Mouse (Mus musculus): ENCODE results near the gene Lrmp.
"Not testable (repeated sequence)": the region's sequence is repeated elsewhere in the genome, so short reads cannot be mapped to it uniquely, and the experiment has no call there.

Gene Lrmp

DNA sequence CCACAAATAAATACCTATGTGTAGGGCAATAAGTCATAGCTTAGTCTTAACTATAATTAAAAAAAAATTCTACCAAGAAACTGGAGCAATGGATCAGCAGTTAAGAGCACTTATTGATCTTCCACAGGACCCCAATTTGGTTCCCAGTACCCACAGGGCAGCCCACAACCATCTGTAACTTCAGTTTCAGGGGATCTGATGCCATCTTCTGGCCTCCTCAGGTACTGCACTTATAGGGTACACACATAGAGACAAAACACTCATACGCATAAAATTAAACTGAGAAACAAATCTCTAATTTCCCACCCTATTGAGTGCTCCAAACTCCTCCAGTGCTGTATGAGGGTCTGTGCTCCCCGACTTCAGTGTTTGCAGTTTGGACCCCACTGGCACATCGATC, 12.2 kb downstream of the Lrmp start:
- in situ Hi-C loops (cut with MboI; ENCODE audit: unreplicated experiment in 2 of 2): loop anchor here (5.0 to 10.0 kb wide), 2 partner anchors 35 to 727 kb away; no protein-coding TSS in a partner anchor

DNA sequence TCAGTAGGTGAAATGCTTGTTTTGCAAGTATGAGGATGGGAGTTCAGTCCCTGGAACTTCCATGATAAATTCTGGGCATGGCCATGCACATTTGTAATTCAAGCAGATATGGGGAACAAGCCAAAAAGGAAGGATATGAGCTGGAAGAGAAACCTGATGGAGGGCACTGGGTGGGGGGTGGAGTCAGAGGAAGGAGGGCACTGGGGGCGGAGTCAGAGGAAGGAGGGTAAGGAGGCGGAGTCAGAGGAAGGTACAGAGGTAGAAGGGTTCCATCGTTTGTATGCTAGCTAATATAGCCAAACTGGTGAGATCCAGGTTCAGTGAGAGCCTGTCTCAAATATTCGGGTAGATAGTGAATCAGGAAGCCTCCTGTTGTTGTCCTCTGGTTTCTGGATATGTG, 14.1 kb downstream of the Lrmp start:
- in situ Hi-C loops (cut with MboI; ENCODE audit: unreplicated experiment in 2 of 2): loop anchor here (5.0 to 10.0 kb wide), 2 partner anchors 37 to 725 kb away; no protein-coding TSS in a partner anchor

DNA sequence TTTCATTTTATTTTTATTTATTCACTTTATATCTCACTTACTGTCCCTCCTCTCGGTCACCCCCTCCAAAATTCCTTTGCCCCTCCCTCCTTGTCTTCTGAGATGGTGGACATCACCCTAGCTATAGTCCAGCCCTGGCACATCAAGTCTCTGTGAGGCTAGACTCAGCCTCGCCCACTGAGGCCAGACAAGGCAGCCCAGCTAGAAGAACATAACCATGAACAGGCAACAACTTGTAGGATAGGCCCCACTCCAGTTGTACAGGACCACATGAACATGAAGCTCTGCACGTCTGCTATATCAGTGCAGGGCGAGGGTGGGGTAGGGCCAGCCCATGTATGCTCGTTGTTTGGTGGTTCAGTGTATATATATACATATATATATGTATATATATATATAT, 16.5 kb downstream of the Lrmp start:
- in situ Hi-C loops (cut with MboI; ENCODE audit: unreplicated experiment in 2 of 2): no loop called here

DNA sequence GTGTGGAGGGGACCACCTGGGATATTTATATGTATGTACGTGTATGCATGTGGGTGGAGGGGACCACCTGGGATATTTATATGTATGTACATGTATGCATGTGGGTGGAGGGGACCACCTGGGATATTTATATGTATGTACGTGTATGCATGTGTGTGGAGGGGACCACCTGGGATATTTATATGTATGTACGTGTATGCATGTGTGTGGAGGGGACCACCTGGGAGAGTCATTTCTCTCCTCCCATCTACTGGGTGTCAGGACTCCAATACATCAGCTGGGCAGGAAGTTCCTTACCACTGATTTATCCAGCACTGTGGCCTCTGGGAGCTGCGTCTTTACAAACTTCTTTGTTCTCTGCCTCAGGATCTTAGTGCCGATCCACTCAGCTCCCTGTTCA, 17.5 kb downstream of the Lrmp start:
- in situ Hi-C loops (cut with MboI; ENCODE audit: unreplicated experiment in 2 of 2): not testable (repeated sequence)

DNA sequence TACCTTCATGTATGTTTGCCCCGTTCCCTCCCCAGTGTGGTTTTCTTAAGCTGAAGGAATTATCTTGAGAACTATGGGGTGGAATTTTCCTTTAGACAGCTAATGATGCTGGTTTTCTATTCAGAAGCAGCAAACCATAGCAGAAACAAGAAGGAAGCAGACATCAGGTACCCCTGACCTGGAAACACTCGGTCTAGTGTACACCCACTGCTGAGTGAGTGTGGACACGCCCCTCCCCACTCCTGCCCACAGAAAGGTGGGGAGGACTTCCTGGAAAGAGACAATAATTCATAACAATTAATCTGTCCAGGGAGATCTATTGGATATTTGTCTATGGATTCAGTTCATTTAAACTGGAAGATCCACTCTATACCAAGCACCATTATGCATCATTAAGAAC, 19.8 kb downstream of the Lrmp start:
- in situ Hi-C loops (cut with MboI; ENCODE audit: unreplicated experiment in 2 of 2): no loop called here

DNA sequence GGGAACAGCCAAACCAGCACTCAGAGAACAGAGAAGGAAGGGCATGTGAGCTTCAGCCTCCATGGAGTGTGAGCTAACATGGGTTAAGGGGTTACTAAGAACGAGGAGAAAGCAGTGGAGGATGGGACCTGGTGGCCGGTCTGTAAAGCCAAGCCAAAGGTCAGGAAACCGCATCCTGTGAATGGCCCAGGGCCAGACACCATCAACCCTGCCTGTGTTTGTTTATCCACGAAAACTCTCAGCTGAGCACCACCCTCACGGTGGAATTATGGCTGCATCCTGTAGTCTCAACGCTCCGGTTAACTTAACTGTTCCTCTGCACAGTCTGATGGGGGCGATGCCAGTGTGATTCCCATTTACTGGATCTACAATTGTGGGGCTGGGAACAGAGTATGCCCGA, 20.4 kb downstream of the Lrmp start:
- in situ Hi-C loops (cut with MboI; ENCODE audit: unreplicated experiment in 2 of 2): no loop called here

DNA sequence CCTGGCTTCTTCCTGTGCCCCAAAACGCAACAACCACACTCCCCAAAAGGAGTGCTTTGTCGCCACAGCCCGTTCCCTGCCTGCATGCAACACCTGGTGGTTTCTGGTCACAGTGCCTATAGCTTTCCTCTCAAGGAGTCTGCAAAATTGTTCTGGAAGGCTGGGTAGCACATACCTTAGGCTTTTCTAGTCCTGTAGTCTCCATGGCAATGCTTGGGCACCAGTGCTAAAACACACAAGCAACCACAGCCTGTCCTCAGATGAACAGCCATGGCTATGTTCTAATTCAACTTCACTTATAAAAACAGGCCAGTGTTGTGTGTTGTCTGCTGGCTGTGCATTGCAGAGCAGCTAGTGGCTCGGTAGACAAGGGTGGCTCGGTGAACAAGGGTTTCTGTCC, 21.4 kb downstream of the Lrmp start:
- in situ Hi-C loops (cut with MboI; ENCODE audit: unreplicated experiment in 2 of 2): no loop called here

DNA sequence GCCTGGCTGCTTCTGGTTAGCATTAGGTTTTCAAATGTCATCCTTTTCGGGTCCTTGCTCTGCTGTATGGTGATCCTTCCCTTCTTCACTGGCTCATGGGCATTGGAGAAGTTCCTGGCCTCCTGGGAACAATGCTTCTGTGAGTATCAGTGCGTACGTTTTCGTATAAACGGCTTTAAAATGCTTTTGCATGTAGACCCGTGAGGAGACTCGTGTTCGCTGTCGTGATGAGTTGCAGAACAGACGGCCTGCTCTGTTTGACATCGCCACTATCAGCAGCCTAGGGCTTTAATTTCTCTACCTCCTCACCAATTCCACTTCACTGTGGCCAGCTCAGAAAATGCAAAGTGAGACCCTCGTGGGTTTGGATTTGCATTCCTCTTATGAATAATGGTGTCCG, 23.8 kb downstream of the Lrmp start:
- in situ Hi-C loops (cut with MboI; ENCODE audit: unreplicated experiment in 2 of 2): no loop called here

DNA sequence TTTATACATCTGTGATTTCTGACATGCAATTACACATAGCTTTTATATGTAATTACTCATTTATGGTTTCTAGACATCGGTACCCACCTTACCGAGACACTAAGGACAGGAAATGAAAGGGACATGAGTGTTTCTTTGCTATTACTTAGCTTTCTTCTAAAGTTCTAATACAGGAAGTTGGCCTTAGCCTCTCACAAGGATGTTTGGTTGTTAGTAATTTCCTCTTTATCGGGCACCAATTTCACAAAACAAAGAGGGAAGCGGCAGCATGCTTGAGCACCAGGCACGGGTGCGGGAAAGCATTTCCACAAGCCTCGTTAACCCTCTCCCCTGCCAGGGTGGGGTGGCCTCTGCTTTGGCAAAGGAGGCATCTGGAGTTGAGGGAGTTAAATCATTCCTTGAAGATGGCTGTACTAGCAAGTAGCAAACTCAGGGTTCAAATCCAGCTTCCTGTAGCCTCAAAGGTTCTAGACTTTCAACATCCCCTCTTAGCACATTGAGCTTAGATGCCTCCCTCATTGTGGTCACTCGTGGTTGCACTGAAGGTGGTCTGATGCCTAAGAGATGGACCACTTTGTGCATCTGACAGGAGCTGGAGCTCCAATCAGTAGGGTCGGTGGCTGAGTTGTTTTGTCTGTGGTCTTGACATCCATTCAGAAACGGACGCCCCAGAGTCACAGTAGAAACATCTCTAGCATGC, 24.5 kb downstream of the Lrmp start:
- in situ Hi-C loops (cut with MboI; ENCODE audit: unreplicated experiment in 2 of 2): no loop called here

DNA sequence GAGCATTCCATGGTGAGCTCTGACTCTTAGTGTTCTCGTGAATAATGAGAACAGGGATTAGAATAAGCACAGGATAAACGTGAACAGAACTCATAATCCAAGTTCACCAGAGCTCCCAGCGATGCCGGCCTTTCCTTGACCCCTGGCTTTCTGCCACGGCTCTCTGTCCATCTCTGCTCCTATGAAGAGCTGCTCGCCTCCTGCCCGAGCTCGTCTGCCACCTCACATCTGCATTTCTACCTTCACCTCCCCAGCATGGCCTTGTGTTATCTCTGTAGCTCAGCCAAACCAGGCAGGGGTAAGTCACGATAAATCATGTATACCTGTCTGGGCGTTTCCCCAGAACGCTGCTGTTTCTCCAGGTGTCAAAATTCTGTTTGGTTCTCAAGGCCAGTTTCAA, 25.3 kb downstream of the Lrmp start:
- in situ Hi-C loops (cut with MboI; ENCODE audit: unreplicated experiment in 2 of 2): no loop called here

DNA sequence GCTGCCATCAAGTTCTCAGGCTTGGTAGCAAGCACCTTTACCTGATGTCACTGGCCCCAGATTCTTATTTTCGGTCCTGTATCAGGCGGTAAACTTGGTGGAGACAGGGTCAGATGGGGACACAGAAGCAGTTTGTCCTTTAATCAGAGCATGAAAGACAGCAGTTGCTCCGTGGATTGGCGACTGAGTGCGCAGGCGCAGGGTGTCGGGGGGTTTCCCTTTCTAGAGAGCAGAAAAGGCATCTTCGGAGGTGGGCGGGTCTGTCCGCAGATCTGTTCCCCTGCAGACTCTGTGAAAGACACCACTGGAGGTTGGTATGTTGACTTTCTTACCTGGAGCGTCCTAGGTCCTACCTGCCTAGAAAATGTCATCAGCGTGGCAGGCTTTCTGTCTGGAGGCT, 26.4 kb downstream of the Lrmp start:
- in situ Hi-C loops (cut with MboI; ENCODE audit: unreplicated experiment in 2 of 2): no loop called here

DNA sequence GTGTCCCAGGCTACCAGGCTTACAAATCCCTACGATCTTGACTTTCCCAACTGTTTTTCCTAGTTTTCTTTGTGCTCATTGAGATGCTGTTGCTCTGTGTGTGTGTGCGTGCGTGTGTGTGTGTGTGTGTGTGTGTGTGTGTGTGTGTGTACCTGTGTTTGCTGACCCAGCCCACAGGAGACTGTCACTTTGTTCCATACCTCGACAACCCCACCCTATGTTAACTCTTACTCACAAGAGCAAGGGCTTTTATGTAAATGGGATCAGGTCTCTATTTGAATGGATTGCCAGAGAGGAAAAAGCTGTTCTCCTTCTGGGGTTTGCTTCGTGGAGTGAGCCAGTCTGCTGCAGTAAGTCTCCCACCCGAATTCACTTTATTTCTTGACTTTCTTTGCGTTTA, 29.7 kb downstream of the Lrmp start:
- in situ Hi-C loops (cut with MboI; ENCODE audit: unreplicated experiment in 2 of 2): no loop called here

DNA sequence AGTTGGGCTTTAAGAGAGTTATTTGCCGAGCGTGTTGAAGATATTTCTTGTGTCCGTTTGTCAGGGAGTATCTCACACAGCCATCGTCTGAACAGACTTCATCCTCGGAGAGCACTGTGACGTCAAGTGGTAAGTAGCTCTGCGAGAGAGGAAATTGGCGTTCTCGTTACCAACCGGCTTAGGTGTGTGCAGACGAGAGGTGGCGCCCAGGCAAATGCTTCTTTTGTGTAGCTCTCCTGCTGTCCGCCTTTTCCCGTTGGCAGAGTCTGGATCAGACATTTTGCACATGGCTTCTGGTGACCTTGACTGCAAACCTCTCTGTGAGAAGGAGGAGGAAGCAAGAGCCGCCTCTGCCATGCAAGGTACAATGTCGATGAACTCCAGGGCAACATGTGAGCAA, 32.3 kb downstream of the Lrmp start:
- in situ Hi-C loops (cut with MboI; ENCODE audit: unreplicated experiment in 2 of 2): no loop called here

DNA sequence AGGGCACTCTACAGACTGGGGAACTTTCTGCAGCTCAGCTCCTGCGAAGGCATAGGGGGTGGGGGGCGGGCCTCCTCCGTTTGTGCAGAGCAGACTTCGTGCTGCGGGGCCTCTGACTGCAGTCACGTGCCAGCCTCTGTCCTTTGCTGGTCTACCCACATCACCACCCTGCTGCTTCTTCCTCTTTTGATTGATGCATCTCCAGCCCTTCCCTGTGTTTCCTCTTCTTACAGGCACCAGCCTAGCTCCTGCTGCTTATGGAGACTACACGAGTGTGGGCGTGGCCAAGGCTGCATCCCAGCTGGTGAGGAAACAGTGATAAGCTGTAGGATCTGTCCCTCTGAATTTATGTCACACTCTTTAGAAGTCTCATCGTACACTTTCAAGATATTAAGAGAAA, 33.6 kb downstream of the Lrmp start:
- in situ Hi-C loops (cut with MboI; ENCODE audit: unreplicated experiment in 2 of 2): no loop called here

DNA sequence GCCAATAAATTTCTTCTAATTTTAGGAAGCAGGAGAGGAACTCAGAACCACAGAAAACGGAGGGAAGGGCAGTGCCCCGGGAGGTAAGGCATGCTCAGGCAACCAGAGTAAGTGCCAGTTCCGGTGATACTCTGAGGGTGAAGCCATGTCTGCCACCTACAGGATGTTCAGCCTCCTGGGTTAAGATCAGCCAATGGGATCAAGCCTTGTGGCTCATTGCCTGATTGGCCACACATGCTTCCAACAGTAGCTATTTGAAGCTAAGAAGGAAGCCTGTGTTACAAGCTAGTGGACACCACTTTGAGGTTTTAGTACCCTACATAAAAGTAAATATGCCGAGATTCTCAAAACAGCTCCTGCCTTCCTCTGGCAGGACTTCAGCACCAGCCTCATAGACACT, 43.2 kb downstream of the Lrmp start:
- in situ Hi-C loops (cut with MboI; ENCODE audit: unreplicated experiment in 2 of 2): loop anchor here in 1 of 2 experiments (5.0 kb wide), 1 partner anchor 66 kb away; no protein-coding TSS in a partner anchor

DNA sequence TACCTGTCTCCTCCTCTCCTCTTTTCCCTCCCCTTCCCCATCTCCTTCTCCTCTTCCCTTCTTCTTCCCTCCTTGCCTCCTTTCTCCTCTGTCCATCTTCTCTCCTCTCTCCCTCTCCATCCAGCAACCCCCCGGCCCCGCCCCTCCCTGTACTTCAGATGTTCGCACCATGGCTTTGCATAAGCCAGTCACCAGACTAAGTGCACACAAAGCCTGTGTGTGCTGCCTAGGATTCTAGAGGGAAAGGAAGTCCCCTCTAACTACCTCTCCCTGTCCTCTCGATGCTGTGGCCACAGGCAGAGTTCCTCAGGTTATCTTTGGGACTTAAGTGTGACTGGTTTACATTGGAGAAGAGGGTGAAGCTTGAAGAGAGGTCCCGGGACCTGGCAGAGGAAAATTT, 45.1 kb downstream of the Lrmp start:
- in situ Hi-C loops (cut with MboI; ENCODE audit: unreplicated experiment in 2 of 2): no loop called here

DNA sequence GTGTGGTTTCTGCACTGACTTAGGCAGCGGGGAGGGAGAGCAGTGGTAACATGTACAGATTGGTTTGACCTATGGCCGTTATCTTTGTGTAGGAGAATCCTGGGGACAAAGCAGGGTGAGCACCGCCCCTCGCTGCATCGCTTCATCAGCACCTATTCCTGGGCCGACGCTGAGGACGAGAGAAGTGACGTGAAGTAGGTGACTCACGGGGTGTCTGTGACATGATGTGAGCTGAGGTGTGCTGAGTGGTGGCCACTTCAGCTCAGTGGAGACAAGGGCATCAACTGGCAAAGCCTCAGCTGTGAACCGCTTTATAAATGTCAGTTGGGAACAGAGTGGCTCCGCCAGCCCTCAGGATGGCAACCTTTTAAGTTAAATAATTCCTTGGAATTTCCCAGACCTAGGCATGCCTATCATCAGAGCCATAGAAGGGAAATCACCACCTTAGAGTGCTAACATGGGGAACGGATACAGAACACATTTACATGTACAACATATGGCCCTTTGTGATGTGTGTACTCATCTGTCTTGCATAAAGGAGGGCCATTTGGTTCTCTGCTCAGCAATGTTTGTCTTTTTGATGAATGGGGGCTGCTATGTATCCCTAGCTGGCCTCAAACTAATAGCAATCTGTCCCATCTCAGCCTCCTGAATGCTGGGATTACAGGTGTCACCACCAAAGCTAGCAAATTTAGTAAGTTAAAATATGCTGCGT, 56.6 kb downstream of the Lrmp start:
- in situ Hi-C loops (cut with MboI; ENCODE audit: unreplicated experiment in 2 of 2): no loop called here

DNA sequence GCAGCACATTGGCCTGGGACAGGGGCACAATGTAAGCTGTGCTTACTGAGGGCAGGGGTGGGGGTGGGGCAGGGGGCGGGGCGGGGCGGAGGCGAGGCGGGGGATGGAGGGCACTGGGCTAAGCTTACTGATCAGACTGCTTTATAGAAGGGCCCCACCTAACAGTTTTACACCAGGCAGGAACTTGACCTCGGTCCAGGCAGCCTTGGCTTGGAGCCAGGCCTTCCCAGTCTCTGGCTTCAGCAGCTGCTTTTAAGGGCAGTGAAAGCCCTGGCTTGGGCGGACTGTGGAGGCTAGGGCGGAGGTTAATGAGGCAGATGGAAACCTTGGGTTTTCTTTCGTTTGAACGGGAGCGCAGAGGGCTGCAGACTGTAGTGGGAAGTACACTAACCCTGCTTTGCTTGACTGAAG, 58.3 kb downstream of the Lrmp start:
- in situ Hi-C loops (cut with MboI; ENCODE audit: unreplicated experiment in 2 of 2): no loop called here

DNA sequence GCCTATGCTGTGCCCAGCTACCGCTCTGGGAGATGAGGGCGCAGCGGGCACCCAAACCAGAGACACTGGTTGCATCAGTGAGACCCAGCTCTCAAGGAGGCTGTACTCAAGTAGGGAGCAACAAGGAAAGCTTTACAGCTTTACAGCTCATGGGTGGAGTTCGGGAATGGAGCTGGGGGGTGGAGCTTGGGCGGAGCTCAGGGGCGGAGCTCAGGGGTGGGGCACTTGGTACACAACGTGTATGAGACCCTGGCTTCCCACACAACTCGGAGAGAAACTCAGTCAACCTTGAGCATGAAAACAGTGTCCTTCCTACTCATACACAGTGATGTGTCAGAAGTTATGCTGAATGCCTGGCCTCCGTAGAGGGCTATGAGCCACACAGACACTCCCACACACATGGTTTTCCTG, 60.1 kb downstream of the Lrmp start:
- in situ Hi-C loops (cut with MboI; ENCODE audit: unreplicated experiment in 2 of 2): loop anchor here (25.0 kb wide), 3 partner anchors 488 to 1963 kb away; no protein-coding TSS in a partner anchor

DNA sequence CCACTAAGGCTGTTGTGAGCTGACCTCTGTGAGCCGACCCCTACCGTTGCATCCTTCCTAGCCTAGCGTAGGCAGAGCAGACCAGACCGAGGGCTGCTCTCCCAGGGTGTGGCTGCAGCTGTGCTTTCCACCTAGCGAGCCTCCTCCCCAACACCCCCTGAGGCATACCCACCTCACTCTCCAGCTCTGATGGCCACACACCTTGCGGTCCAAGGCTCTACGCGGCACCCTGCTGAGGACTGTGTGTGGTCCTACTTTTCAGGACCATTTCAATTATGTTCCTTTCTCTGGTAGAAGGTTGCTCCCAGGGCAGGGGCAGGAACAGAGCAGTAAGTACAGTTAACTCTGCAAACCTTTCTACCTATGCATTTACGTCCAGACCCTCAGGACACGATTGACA, 61.0 kb downstream of the Lrmp start:
- in situ Hi-C loops (cut with MboI; ENCODE audit: unreplicated experiment in 2 of 2): loop anchor here (25.0 kb wide), 3 partner anchors 489 to 1964 kb away; no protein-coding TSS in a partner anchor

DNA sequence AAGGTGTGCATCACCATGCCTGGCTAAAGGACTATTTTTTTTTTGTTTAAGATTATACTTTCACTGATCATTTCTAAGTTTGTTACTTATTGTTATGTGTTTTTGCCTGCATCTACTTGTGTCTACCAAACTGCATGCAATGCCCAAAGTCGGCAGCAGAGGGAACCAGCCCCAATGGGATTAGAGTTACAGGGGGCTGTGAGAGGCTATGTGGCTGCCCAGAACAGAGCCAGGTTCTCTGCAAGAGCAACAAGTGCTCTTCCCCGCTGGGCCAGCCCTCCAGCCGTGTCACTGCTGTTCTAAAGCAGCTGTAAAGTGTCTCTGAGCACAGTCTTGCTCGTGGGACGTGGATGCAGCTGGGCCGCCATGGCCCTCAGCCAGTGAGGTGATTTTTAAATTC, 64.2 kb downstream of the Lrmp start:
- in situ Hi-C loops (cut with MboI; ENCODE audit: unreplicated experiment in 2 of 2): loop anchor here (5.0 to 25.0 kb wide), 5 partner anchors 163 to 1967 kb away; no protein-coding TSS in a partner anchor

DNA sequence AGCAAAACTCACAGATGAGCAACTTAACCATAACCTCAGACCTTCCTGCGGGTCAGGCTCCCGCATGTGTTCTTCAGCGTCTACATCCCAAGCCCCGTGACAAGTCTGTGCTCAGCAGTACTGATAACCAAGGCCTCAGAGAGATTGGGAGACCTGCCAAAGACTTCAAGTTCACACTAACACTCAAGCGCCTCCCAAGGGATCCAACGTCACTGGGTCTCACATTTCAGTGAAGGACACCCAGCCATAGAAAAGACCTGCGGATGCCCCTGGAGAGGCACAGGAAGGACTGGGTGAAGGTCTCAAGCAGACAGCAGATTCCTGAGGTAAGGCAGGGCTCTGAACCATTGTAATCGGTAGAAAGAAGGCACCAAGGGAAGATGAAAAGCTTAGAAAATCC, 66.6 kb downstream of the Lrmp start:
- in situ Hi-C loops (cut with MboI; ENCODE audit: unreplicated experiment in 2 of 2): loop anchor here (5.0 to 25.0 kb wide), 5 partner anchors 160 to 1970 kb away; no protein-coding TSS in a partner anchor
